Mouse (Mus musculus): ENCODE measurements at regions not wholly inside any gene's neighbourhood (a gene's known extent, or its start where the extent isn't known, plus 50 kb on each side); places are given as distances from the start of the nearest gene placed in this dataset.

GRCm38 (mm10) chr4:131107127-131107857, 163.1 kb downstream of the Matn1 start:
- ATAC-seq (ENCODE audit: low FRiP score) (no peak), DNase-seq (ENCODE audit: low spot score) (no peak)
- Histone ChIP-seq H3K9me3 (ENCODE audit: control insufficient read depth, low read length) (no peaks in the 10 kb centered on the region), H3K4me2 (replicated peaks; ENCODE audit: low read depth, low read length) (no peak overlapping the region), H3K27ac (ENCODE audit: low read depth, low read length) (no peak overlapping the region), H3K27me3 (ENCODE audit: control insufficient read depth, insufficient read depth, low read length) (no peaks in the 10 kb centered on the region), H3K4me3 (ENCODE audit: low read depth, low read length) (no peak overlapping the region), H3K9ac (ENCODE audit: low read depth, low read length) (no peak overlapping the region), H3K36me3 (ENCODE audit: control insufficient read depth, insufficient read depth, low read length) (no peaks in the 10 kb centered on the region), H3K4me1 (replicated peaks; ENCODE audit: control insufficient read depth, insufficient read depth, low read length) (no peaks in the 10 kb centered on the region; the same call in 1 of the 2 replicates)
- WGBS: 64% methylated on average over 13 of the region's 13 CpGs

- Histone ChIP-seq H3K9ac (ENCODE audit: low read depth, low read length) (no peak overlapping the region), H3K27me3 (ENCODE audit: control insufficient read depth, insufficient read depth, low read length) (no peaks in the 10 kb centered on the region), H3K27ac (ENCODE audit: low read depth, low read length) (no peak overlapping the region), H3K4me1 (replicated peaks; ENCODE audit: control insufficient read depth, insufficient read depth, low read length) (no peaks in the 10 kb centered on the region), H3K4me3 (ENCODE audit: low read depth, low read length) (no peak overlapping the region), H3K4me2 (replicated peaks; ENCODE audit: low read depth, low read length) (no peak overlapping the region), H3K9me3 (ENCODE audit: control insufficient read depth, low read length) (no peaks in the 10 kb centered on the region), H3K36me3 (ENCODE audit: control insufficient read depth, insufficient read depth, low read length) (no peaks in the 10 kb centered on the region)
- ATAC-seq (ENCODE audit: low FRiP score) (no peak), DNase-seq (ENCODE audit: low spot score) (no peak)
- 71% methylated on average over 6 of the region's 6 CpGs for WGBS
These were observed 168.4 kb downstream of the Matn1 start for GRCm38 (mm10) chr4:131112536-131112935.

GRCm38 (mm10) chr4:131113727-131114303, 169.6 kb downstream of the Matn1 start:
- DNase-seq (ENCODE audit: low spot score) (no peak), ATAC-seq (ENCODE audit: low FRiP score) (no peak)

GRCm38 (mm10) chr4:131115247-131115646, 171.1 kb downstream of the Matn1 start:
- H3K27me3 ChIP-seq (ENCODE audit: control insufficient read depth, insufficient read depth, low read length): no peaks in the 10 kb centered on the region
- no peak overlapping the region for H3K4me2 ChIP-seq (replicated peaks; ENCODE audit: low read depth, low read length)
- no peaks in the 10 kb centered on the region for H3K36me3 ChIP-seq (ENCODE audit: control insufficient read depth, insufficient read depth, low read length)
- H3K4me1 ChIP-seq (replicated peaks; ENCODE audit: control insufficient read depth, insufficient read depth, low read length): no peaks in the 10 kb centered on the region
- WGBS: 11% methylated on average over 5 of the region's 5 CpGs
- ATAC-seq (ENCODE audit: low FRiP score): no peak
- H3K9ac ChIP-seq (ENCODE audit: low read depth, low read length): no peak overlapping the region
- no peaks in the 10 kb centered on the region for H3K9me3 ChIP-seq (ENCODE audit: control insufficient read depth, low read length)
- peak; percentile 79 for DNase-seq (ENCODE audit: low spot score)
- no peak overlapping the region for H3K27ac ChIP-seq (ENCODE audit: low read depth, low read length)
- H3K4me3 ChIP-seq (ENCODE audit: low read depth, low read length): no peak overlapping the region

More at GRCm38 (mm10) chr4:131113727-131114303, 169.6 kb downstream of the Matn1 start:
- WGBS: 45% methylated on average over 10 of the region's 10 CpGs
- H3K4me3 ChIP-seq (ENCODE audit: low read depth, low read length): no peak overlapping the region
- H3K9ac ChIP-seq (ENCODE audit: low read depth, low read length): no peak overlapping the region
- no peak overlapping the region for H3K4me2 ChIP-seq (replicated peaks; ENCODE audit: low read depth, low read length)
- H3K4me1 ChIP-seq (replicated peaks; ENCODE audit: control insufficient read depth, insufficient read depth, low read length): no peaks in the 10 kb centered on the region
- no peaks in the 10 kb centered on the region for H3K9me3 ChIP-seq (ENCODE audit: control insufficient read depth, low read length)
- H3K27me3 ChIP-seq (ENCODE audit: control insufficient read depth, insufficient read depth, low read length): no peaks in the 10 kb centered on the region
- H3K27ac ChIP-seq (ENCODE audit: low read depth, low read length): no peak overlapping the region
- H3K36me3 ChIP-seq (ENCODE audit: control insufficient read depth, insufficient read depth, low read length): no peaks in the 10 kb centered on the region

- Histone ChIP-seq H3K27me3 (ENCODE audit: control insufficient read depth, insufficient read depth, low read length) (no peaks in the 10 kb centered on the region), H3K9ac (ENCODE audit: low read depth, low read length) (no peak overlapping the region), H3K4me1 (replicated peaks; ENCODE audit: control insufficient read depth, insufficient read depth, low read length) (no peaks in the 10 kb centered on the region), H3K4me3 (ENCODE audit: low read depth, low read length) (no peak overlapping the region), H3K9me3 (ENCODE audit: control insufficient read depth, low read length) (no peaks in the 10 kb centered on the region), H3K27ac (ENCODE audit: low read depth, low read length) (no peak overlapping the region), H3K36me3 (ENCODE audit: control insufficient read depth, insufficient read depth, low read length) (no peaks in the 10 kb centered on the region), H3K4me2 (replicated peaks; ENCODE audit: low read depth, low read length) (no peak overlapping the region)
- ATAC-seq (ENCODE audit: low FRiP score): no peak
- 44% methylated on average over 4 of the region's 4 CpGs for WGBS
- no peak for DNase-seq (ENCODE audit: low spot score)
These were observed 174.4 kb downstream of the Matn1 start for GRCm38 (mm10) chr4:131118586-131118985.

- no peak overlapping the region for H3K27ac ChIP-seq (ENCODE audit: low read depth, low read length)
- DNase-seq (ENCODE audit: low spot score): no peak
- WGBS: 98% methylated on average over 2 of the region's 2 CpGs
- no peaks in the 10 kb centered on the region for H3K9me3 ChIP-seq (ENCODE audit: control insufficient read depth, low read length)
- ATAC-seq (ENCODE audit: low FRiP score): no peak
- no peak overlapping the region for H3K4me3 ChIP-seq (ENCODE audit: low read depth, low read length)
- H3K4me2 ChIP-seq (replicated peaks; ENCODE audit: low read depth, low read length): no peak overlapping the region
- no peaks in the 10 kb centered on the region for H3K4me1 ChIP-seq (replicated peaks; ENCODE audit: control insufficient read depth, insufficient read depth, low read length)
- no peaks in the 10 kb centered on the region for H3K36me3 ChIP-seq (ENCODE audit: control insufficient read depth, insufficient read depth, low read length)
- H3K9ac ChIP-seq (ENCODE audit: low read depth, low read length): no peak overlapping the region
- no peaks in the 10 kb centered on the region for H3K27me3 ChIP-seq (ENCODE audit: control insufficient read depth, insufficient read depth, low read length)
These were observed 175.4 kb downstream of the Matn1 start for GRCm38 (mm10) chr4:131119621-131120020.

GRCm38 (mm10) chr4:131120680-131121079, 176.5 kb downstream of the Matn1 start:
- Histone ChIP-seq H3K4me2 (replicated peaks; ENCODE audit: low read depth, low read length) (no peak overlapping the region), H3K9me3 (ENCODE audit: control insufficient read depth, low read length) (no peaks in the 10 kb centered on the region), H3K9ac (ENCODE audit: low read depth, low read length) (no peak overlapping the region), H3K4me1 (replicated peaks; ENCODE audit: control insufficient read depth, insufficient read depth, low read length) (no peaks in the 10 kb centered on the region), H3K4me3 (ENCODE audit: low read depth, low read length) (no peak overlapping the region), H3K36me3 (ENCODE audit: control insufficient read depth, insufficient read depth, low read length) (no peaks in the 10 kb centered on the region), H3K27ac (ENCODE audit: low read depth, low read length) (no peak overlapping the region), H3K27me3 (ENCODE audit: control insufficient read depth, insufficient read depth, low read length) (no peaks in the 10 kb centered on the region)
- WGBS: 87% methylated on average over 5 of the region's 5 CpGs
- DNase-seq (ENCODE audit: low spot score) (no peak), ATAC-seq (ENCODE audit: low FRiP score) (no peak)

GRCm38 (mm10) chr4:131125975-131126374, 181.8 kb downstream of the Matn1 start:
- WGBS: 32% methylated on average over 7 of the region's 7 CpGs
- Histone ChIP-seq H3K4me3 (ENCODE audit: low read depth, low read length) (no peak overlapping the region), H3K27ac (ENCODE audit: low read depth, low read length) (no peak overlapping the region), H3K9ac (ENCODE audit: low read depth, low read length) (no peak overlapping the region), H3K27me3 (ENCODE audit: control insufficient read depth, insufficient read depth, low read length) (no peaks in the 10 kb centered on the region), H3K4me2 (replicated peaks; ENCODE audit: low read depth, low read length) (no peak overlapping the region), H3K9me3 (ENCODE audit: control insufficient read depth, low read length) (no peaks in the 10 kb centered on the region), H3K4me1 (replicated peaks; ENCODE audit: control insufficient read depth, insufficient read depth, low read length) (no peaks in the 10 kb centered on the region), H3K36me3 (ENCODE audit: control insufficient read depth, insufficient read depth, low read length) (no peaks in the 10 kb centered on the region)
- DNase-seq (ENCODE audit: low spot score) (no peak), ATAC-seq (ENCODE audit: low FRiP score) (no peak)

GRCm38 (mm10) chr4:131126901-131127300, 182.7 kb downstream of the Matn1 start:
- H3K27me3 ChIP-seq (ENCODE audit: control insufficient read depth, insufficient read depth, low read length): no peaks in the 10 kb centered on the region
- 82% methylated on average over 6 of the region's 6 CpGs for WGBS
- DNase-seq (ENCODE audit: low spot score) (no peak), ATAC-seq (ENCODE audit: low FRiP score) (no peak)
- no peak overlapping the region for H3K4me3 ChIP-seq (ENCODE audit: low read depth, low read length)
- H3K36me3 ChIP-seq (ENCODE audit: control insufficient read depth, insufficient read depth, low read length): no peaks in the 10 kb centered on the region
- no peak overlapping the region for H3K27ac ChIP-seq (ENCODE audit: low read depth, low read length)
- no peak overlapping the region for H3K9ac ChIP-seq (ENCODE audit: low read depth, low read length)
- H3K4me2 ChIP-seq (replicated peaks; ENCODE audit: low read depth, low read length): no peak overlapping the region
- H3K9me3 ChIP-seq (ENCODE audit: control insufficient read depth, low read length): no peaks in the 10 kb centered on the region
- no peaks in the 10 kb centered on the region for H3K4me1 ChIP-seq (replicated peaks; ENCODE audit: control insufficient read depth, insufficient read depth, low read length)

All from hindbrain, embryonic 11.5 days (tissue).